Mouse (Mus musculus) hindbrain, embryonic 15.5 days (tissue): ENCODE data around the gene Helz. TPM values are rescaled to one million over a fixed set of nuclear protein-coding genes. Genes with fewer than 3 reads are reported as not detected.

Experiments used
- ATAC-seq: fragments of 200-750 bp; cut with Nextera tagmentation; 2 replicates; pipeline ENCODE4 v1.8.0; 2017; ENCODE audit warnings: low read depth, moderate number of reproducible peaks, moderate TSS enrichment; ENCODE audit not compliant: low FRiP score
- H3K27ac ChIP-seq: fragments of 300-500 bp; sonication (generic); replicated peaks from 2 replicates; pipeline ENCODE4 v1.5.1; 2015; ENCODE audit warnings: mild to moderate bottlenecking, inconsistent platforms
- H3K27me3 ChIP-seq: fragments of 300-500 bp; sonication (generic); 2 replicates; pipeline ENCODE4 v1.6.1; 2015; ENCODE audit warnings: control low read depth, inconsistent platforms
- H3K36me3 ChIP-seq: fragments of 300-500 bp; sonication (generic); 2 replicates; pipeline ENCODE4 v1.6.1; 2015; ENCODE audit warnings: control low read depth, inconsistent platforms
- H3K4me1 ChIP-seq: fragments of 300-500 bp; sonication (generic); replicated peaks from 2 replicates; pipeline ENCODE4 v1.6.1; 2015; ENCODE audit warnings: control low read depth, inconsistent platforms
- H3K4me2 ChIP-seq: fragments of 300-500 bp; sonication (generic); 2 replicates; pipeline ENCODE4 v1.6.1; 2015; ENCODE audit warnings: moderate library complexity, mild to moderate bottlenecking, inconsistent platforms
- H3K4me3 ChIP-seq: fragments of 300-500 bp; sonication (generic); 2 replicates; pipeline ENCODE4 v1.5.1; 2015; ENCODE audit warnings: mild to moderate bottlenecking, inconsistent platforms
- H3K9ac ChIP-seq: fragments of 300-500 bp; sonication (generic); 2 replicates; pipeline ENCODE4 v1.6.1; 2015; ENCODE audit warnings: inconsistent platforms
- H3K9me3 ChIP-seq: fragments of 300-500 bp; sonication (generic); 2 replicates; pipeline ENCODE4 v1.6.1; 2016; ENCODE audit warnings: control low read depth, inconsistent platforms
- WGBS: fragments of 180-500 bp; shearing (Covaris S2); methylation state at CpG from one replicate; pipeline ENCODE4 v1.1.7; 2015; 5-methylcytosine and 5-hydroxymethylcytosine counted together
- polyA plus RNA-seq: library from polyadenylated mRNA; unstranded; fragments of >200 nt; fragmentation: Nextera tagmentation; extraction: Ambion mirVana; gene quantifications from 2 replicates; pipeline ENCODE4 v1.2.1, GENCODE M21; 2015

Helz gene
- polyA plus RNA-seq, 1 experiment from 2014 or later: 16.8 TPM

DNA sequence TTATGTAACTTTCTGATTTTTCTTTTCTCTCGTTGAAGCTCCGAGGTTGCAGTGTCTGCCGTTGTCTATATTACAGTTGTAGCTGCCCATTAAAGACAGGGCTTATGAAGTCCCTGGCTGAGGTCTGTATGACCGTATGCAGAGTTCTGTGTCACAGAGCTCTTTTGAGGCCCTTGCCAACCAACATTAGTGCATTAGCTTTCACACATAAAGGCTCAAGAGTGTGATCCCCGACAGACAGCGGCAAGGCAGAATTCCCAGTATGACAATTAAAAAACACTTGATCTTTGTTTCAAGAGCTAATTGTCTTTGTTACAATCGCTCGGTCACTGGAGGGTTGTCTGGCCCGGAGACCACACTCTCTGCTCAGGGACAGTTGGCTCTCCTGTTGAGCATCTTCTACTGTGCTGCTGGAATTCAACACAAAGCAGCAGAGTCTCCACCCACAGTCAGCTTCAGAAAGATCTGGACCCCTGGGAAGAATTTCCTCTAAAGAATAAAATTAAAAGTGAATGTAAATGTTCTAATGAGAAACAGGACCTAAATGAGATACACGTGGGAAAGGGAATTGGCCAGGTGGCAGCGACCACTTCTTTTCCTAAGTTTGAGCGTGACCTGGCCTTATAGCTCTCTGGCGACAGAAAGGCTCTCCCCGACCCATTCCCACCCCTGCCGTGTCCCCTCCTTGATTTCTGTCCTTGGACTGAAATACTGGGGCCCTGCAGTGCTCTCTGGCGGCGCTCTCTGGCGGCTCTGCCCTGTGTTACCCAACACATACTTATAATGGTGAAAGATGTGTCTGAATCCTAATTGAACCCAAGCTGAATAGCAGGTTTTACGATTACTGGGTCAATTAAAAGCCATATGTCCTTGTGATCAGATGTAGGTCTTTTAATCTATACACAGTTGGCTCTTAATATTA is 136.1 kb downstream of the Helz start:
- Histone ChIP-seq H3K27me3 (no peaks in the 10 kb centered on the region), H3K4me3 (no peak overlapping the region), H3K4me2 (no peak overlapping the region), H3K27ac (peak overlapping the region; percentile 57), H3K9ac (no peak overlapping the region), H3K9me3 (no peaks in the 10 kb centered on the region), H3K36me3 (peaks cover 19% of the 10 kb centered on the region), H3K4me1 (peaks cover 26% of the 10 kb centered on the region)
- no peak for ATAC-seq
- 31% methylated on average over 19 of the region's 19 CpGs for WGBS

DNA sequence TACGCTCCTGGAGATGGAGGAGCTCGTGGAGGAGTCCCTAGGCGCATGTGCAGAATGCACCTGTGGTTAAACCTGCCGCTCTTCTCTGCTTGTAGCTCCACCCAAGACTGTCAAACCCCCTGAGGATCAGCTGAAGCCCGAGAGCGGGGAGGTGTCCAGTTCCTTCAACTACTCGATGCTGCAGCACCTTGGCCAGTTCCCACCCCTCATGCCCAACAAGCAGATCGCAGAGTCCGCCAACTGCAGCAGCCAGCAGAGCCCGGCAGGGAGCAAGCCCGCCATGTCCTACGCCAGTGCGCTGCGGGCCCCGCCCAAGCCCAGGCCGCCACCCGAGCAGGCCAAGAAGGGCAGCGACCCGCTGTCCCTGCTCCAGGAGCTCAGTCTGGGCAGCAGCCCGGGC is 138.6 kb downstream of the Helz start:
- Histone ChIP-seq H3K4me1 (peaks cover 26% of the 10 kb centered on the region), H3K27me3 (no peaks in the 10 kb centered on the region), H3K4me3 (no peak overlapping the region), H3K9me3 (no peaks in the 10 kb centered on the region), H3K4me2 (no peak overlapping the region), H3K9ac (no peak overlapping the region), H3K27ac (no peak overlapping the region), H3K36me3 (peaks cover 19% of the 10 kb centered on the region)
- 89% methylated on average over 20 of the region's 20 CpGs for WGBS
- no peak for ATAC-seq

- H3K9me3 ChIP-seq: no peaks in the 10 kb centered on the region
- H3K27ac ChIP-seq: no peak overlapping the region
- H3K27me3 ChIP-seq: no peaks in the 10 kb centered on the region
- peaks cover 11% of the 10 kb centered on the region for H3K4me1 ChIP-seq
- ATAC-seq: no peak
- no peak overlapping the region for H3K4me2 ChIP-seq
- H3K9ac ChIP-seq: no peak overlapping the region
- 97% methylated on average over 10 of the region's 10 CpGs for WGBS
- H3K36me3 ChIP-seq: peaks cover 19% of the 10 kb centered on the region
- H3K4me3 ChIP-seq: no peak overlapping the region
These were observed 140.8 kb downstream of the Helz start for GRCm38 (mm10) chr11:107688480-107688879.

- Histone ChIP-seq H3K9ac (no peak overlapping the region), H3K4me3 (no peak overlapping the region), H3K27ac (no peak overlapping the region), H3K4me2 (no peak overlapping the region), H3K9me3 (no peaks in the 10 kb centered on the region), H3K36me3 (peaks cover 8% of the 10 kb centered on the region), H3K4me1 (no peaks in the 10 kb centered on the region), H3K27me3 (no peaks in the 10 kb centered on the region)
- ATAC-seq: no peak
- 65% methylated on average over 8 of the region's 8 CpGs for WGBS
These were observed 143.8 kb downstream of the Helz start for GRCm38 (mm10) chr11:107691569-107691968.

- Histone ChIP-seq H3K4me1 (no peaks in the 10 kb centered on the region), H3K9me3 (no peaks in the 10 kb centered on the region), H3K36me3 (peaks cover 3% of the 10 kb centered on the region), H3K27me3 (no peaks in the 10 kb centered on the region), H3K4me3 (no peak overlapping the region), H3K4me2 (no peak overlapping the region), H3K27ac (no peak overlapping the region), H3K9ac (no peak overlapping the region)
- ATAC-seq: no peak
- WGBS: 85% methylated on average over 6 of the region's 6 CpGs
These were observed 145.6 kb downstream of the Helz start for GRCm38 (mm10) chr11:107693338-107693737.

GRCm38 (mm10) chr11:107699967-107700366 is 152.2 kb downstream of the Helz start:
- WGBS: 92% methylated on average over 4 of the region's 4 CpGs

GRCm38 (mm10) chr11:107703272-107704134 is 155.8 kb downstream of the Helz start:
- Histone ChIP-seq H3K27me3 (no peaks in the 10 kb centered on the region), H3K4me3 (no peak overlapping the region), H3K27ac (no peak overlapping the region), H3K9ac (no peak overlapping the region), H3K4me1 (peaks cover 33% of the 10 kb centered on the region), H3K9me3 (no peaks in the 10 kb centered on the region), H3K36me3 (no peaks in the 10 kb centered on the region), H3K4me2 (peak overlapping the region; percentile 16; the same call in 1 of the 2 replicates)
- ATAC-seq: no peak
- 28% methylated on average over 27 of the region's 27 CpGs for WGBS

More at GRCm38 (mm10) chr11:107699967-107700366, 152.2 kb downstream of the Helz start:
- Histone ChIP-seq H3K27me3 (no peaks in the 10 kb centered on the region), H3K4me2 (no peak overlapping the region), H3K9ac (no peak overlapping the region), H3K4me1 (peaks cover 12% of the 10 kb centered on the region), H3K4me3 (no peak overlapping the region), H3K36me3 (no peaks in the 10 kb centered on the region), H3K9me3 (no peaks in the 10 kb centered on the region), H3K27ac (no peak overlapping the region)
- no peak for ATAC-seq

- Histone ChIP-seq H3K36me3 (no peaks in the 10 kb centered on the region), H3K27me3 (no peaks in the 10 kb centered on the region), H3K27ac (no peak overlapping the region), H3K4me1 (peaks cover 34% of the 10 kb centered on the region), H3K4me2 (no peak overlapping the region), H3K4me3 (no peak overlapping the region), H3K9ac (no peak overlapping the region), H3K9me3 (no peaks in the 10 kb centered on the region)
- WGBS: 54% methylated on average over 6 of the region's 6 CpGs
- ATAC-seq: peak; percentile 46; the same call in 1 of the 2 replicates
These were observed 157.3 kb downstream of the Helz start for GRCm38 (mm10) chr11:107705060-107705459.

GRCm38 (mm10) chr11:107705476-107706074 is 157.8 kb downstream of the Helz start:
- Histone ChIP-seq H3K36me3 (no peaks in the 10 kb centered on the region), H3K27ac (no peak overlapping the region), H3K9me3 (no peaks in the 10 kb centered on the region), H3K4me3 (no peak overlapping the region), H3K4me2 (no peak overlapping the region), H3K4me1 (peaks cover 34% of the 10 kb centered on the region), H3K9ac (no peak overlapping the region), H3K27me3 (no peaks in the 10 kb centered on the region)
- no peak for ATAC-seq
- 52% methylated on average over 11 of the region's 11 CpGs for WGBS

GRCm38 (mm10) chr11:107707897-107708610 is 160.3 kb downstream of the Helz start:
- Histone ChIP-seq H3K27ac (no peak overlapping the region), H3K4me2 (peak overlapping the region; percentile 24; the same call in 1 of the 2 replicates)
- 14% methylated on average over 20 of the region's 20 CpGs for WGBS

GRCm38 (mm10) chr11:107710379-107710778 is 162.6 kb downstream of the Helz start:
- no peak overlapping the region for H3K4me2 ChIP-seq

More at GRCm38 (mm10) chr11:107707897-107708610, 160.3 kb downstream of the Helz start:
- no peak overlapping the region for H3K4me3 ChIP-seq
- peaks cover 34% of the 10 kb centered on the region for H3K4me1 ChIP-seq
- no peaks in the 10 kb centered on the region for H3K36me3 ChIP-seq
- peak; percentile 35 for ATAC-seq
- H3K27me3 ChIP-seq: no peaks in the 10 kb centered on the region
- H3K9me3 ChIP-seq: no peaks in the 10 kb centered on the region
- H3K9ac ChIP-seq: 0 out of 2 replicates have a peak overlapping the region, but pooled peaks have one; percentile 12

More at GRCm38 (mm10) chr11:107710379-107710778, 162.6 kb downstream of the Helz start:
- Histone ChIP-seq H3K9me3 (no peaks in the 10 kb centered on the region), H3K36me3 (no peaks in the 10 kb centered on the region), H3K27ac (no peak overlapping the region), H3K4me3 (no peak overlapping the region), H3K4me1 (peaks cover 18% of the 10 kb centered on the region), H3K9ac (no peak overlapping the region), H3K27me3 (no peaks in the 10 kb centered on the region)
- WGBS: 77% methylated on average over 3 of the region's 3 CpGs
- no peak for ATAC-seq
